Mouse (Mus musculus): Measurements from ENCODE around the gene Ntf3.

Gene Ntf3

DNA sequence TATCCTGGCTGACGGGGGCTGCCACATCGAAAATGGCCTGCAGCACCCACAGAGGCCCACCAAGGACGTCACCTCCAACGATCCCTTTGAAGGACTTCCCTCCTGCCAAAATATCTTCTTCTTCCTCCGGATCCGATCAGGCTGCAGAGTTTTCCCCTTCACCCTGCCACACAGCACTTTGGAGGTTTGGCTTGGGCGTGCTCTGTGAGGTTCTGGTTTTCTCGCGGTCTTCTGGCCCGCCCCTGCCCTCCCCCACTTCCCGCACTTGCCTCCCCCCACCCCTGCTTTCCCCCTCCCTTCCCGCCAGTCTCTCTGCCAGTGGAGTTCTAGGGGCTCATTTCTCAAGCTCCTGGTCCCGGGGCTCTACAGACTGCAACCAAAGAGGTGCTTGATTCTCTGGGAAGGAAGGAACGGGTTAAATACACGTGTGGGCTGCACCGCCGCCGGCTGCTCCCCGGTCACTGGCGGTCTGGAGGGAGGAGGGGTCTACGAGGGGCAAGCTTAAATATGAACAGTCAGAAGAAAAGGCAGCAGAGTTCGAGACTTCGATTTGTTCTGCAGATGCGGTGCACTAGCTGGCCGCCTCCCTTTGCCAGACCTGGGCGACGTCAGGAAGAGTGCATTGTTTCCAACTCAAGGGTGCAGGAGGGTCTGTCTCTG is at the start of gene Ntf3:
Gene Ntf3, minus strand, starts transcription at position 363 of the 660 bp plus-strand sequence.
- in situ Hi-C loops (cut with MboI; ENCODE audit: unreplicated experiment in 2 of 2) = no loop called here

DNA sequence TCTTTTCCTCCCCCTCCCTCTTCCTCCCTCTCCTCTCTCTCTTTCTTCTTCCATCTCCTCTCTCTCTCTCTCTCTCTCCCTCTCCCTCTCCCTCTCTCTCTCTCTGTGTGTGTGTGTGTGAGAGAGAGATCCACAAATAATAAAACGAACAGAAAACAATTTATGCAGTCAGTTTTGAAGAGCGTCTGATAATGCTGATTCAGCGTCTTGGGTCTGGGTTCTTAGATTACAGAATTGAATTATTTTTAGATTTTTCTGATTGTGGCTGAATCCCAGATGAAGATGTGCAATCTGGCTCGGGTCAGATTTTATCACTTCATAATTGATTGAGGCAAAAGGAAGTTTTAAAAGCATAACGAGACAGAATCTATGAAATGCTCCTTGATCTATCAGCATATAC is 46.6 kb upstream of the Ntf3 start:
- in situ Hi-C loops (cut with MboI; ENCODE audit: unreplicated experiment in 2 of 2) = no loop called here

DNA sequence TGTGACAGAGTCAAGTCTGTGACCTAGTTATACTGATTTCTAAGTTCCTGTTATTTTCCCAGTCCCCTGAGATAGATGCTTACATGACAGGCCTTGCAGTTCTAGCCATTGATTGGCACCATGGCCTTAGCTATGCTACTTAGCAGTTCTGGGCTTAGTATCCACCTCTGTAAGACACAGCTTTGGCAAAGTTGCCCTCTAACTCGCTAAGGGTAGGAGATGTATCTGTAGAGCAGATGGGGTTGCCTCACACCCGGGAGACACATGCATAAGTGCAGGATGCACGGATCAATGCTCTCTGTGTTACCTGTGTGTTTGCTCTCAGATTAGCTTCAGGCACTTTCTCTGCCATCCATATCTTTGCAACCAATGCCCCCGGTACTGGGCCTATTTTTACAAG is 36.7 kb upstream of the Ntf3 start:
- in situ Hi-C loops (cut with MboI; ENCODE audit: unreplicated experiment in 2 of 2) = no loop called here

DNA sequence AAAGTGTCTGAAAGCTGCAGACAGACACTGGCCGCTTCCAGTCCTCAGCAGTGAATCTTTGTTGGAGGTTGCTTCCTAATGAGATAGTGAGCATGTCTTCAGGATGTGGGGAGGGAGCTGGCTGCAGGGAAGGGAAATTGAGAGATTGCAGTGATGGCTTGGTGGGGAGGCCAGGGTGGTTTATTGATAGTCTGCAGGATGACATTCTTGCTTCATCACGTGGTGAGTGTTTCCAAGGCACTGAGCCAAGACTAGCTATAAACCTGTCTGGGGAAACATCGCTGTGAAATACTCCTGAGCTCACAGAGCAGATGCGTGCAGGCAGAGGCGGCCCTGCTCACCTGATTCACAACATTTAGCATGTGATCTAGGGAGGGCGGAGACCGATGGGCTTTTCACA is 36.2 kb upstream of the Ntf3 start:
- in situ Hi-C loops (cut with MboI; ENCODE audit: unreplicated experiment in 2 of 2) = no loop called here

DNA sequence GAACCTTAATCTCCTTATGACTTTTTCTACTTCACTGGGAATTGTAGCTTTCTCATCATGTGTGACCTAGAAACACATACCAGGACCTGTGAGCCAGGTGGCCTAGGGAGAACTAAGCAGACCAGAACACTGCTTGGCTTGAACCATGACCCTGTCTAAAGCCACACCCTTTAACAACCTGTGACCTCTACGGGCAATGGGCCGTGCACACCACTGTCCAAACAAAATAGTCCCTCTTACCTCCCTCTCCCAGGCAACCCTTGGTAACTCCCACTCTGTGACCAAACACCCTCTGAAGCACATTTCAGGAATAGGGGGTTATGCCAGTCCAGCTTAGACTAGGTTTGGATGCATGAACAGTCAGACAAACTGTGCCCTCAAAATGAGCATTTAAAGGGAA is 35.0 kb upstream of the Ntf3 start:
- in situ Hi-C loops (cut with MboI; ENCODE audit: unreplicated experiment in 2 of 2) = no loop called here

DNA sequence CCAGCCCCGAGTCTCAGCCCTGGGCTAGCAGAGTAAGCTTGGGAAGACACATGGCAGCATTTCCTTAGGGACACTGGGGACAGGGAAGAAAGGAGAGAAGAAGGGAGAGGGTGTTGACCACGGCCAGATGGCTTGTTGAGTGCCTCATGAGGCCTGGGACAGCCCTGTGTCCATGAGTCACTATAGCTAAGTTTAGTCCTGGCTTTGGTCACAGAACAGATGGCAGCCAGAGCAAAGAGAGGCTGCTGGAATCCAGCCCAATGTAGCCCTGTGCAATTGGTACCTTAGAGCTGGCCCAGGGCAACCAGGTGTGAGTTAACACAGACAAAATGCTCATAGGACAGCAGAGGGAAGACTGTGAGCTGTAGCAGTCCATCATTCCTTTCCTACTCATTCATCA is 33.2 kb upstream of the Ntf3 start:
- in situ Hi-C loops (cut with MboI; ENCODE audit: unreplicated experiment in 2 of 2) = no loop called here

DNA sequence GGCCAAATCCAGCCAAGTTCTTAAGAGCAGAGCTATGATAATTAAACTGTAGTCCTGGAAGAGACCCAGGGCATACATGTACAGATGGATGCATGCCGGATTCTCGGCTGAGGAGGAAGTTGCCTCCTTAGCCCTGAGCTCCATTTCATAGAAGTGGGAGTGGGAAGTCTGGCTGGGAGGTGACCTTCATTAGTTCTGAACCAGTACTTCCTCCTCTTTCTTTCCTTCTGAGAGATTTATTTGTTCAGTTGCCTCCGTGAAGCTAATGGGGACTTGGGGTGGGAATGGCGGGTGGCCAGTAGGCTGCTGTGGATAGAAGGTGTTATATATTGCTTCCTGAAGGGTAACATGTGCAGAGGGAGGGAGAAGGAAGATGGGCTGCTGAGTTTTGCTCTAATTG is 28.1 kb upstream of the Ntf3 start:
- in situ Hi-C loops (cut with MboI; ENCODE audit: unreplicated experiment in 2 of 2) = no loop called here

DNA sequence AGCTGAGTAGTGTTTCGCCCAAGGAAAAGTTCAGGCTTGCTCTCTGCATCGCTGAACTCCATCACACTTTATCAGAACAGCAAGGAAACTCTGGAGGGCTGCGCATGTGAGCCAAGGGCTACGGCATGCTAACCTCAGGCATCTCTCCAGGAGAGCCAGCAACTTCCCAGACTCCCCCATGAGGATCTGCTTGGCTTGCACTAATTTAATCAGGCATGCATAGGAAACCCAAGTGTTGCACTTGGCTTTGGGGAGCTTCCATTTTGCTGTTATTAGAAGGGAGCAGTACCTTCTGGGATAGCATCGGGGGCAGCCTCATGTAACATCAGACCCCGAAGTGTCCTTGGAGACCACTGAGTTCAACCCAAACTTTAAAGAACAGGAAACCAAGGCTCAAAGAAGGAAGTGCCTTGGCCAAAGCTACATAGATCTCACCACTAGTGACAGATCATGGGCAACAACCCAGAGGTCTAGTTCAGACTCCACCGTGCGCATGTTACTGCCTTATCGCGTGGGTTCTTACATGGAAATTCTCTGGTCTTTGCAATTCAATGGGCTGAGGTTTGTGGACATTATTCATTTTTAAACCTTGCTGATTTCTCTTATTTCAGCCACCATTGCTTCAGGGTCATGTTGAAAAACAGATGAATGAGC is 23.6 kb upstream of the Ntf3 start:
- in situ Hi-C loops (cut with MboI; ENCODE audit: unreplicated experiment in 2 of 2) = no loop called here

DNA sequence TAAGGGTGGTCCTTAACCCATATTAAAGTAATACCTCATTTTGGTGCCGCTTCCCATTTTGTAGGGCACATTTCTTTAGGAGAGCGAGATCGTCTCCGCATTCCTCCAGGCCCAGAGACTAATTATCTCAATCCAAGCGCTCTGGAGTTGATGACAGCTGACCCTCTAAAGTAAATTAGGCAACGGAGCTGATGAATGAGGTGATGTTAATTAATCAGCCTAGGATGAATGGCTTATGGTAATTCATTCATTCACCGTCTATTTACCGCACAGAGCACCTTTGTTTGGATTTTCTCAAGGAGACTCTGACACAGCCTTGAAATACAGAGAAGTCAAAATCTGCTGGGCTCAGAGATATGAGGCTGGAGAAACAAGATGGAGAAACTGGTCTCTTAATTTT is 20.7 kb upstream of the Ntf3 start:
- in situ Hi-C loops (cut with MboI; ENCODE audit: unreplicated experiment in 2 of 2) = no loop called here

DNA sequence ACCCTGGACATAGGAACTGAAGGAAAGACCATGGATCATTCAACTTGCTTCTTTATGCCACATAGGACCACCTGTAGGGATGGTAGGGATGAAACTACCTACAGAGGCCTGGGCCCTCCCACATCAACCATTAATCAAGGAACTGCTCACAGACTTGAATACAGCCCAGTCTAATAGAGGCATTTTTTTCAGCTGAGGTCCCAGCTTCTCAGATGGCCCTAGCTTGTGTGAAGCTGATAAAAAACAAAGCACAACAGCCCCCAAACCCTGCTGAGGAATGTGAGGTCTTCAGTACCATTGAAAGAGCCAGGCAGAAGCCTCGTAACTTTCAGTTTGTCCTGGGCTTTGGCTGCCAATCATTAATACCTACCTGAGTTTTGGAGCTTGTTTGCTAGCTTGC is 19.4 kb upstream of the Ntf3 start:
- in situ Hi-C loops (cut with MboI; ENCODE audit: unreplicated experiment in 2 of 2) = no loop called here

DNA sequence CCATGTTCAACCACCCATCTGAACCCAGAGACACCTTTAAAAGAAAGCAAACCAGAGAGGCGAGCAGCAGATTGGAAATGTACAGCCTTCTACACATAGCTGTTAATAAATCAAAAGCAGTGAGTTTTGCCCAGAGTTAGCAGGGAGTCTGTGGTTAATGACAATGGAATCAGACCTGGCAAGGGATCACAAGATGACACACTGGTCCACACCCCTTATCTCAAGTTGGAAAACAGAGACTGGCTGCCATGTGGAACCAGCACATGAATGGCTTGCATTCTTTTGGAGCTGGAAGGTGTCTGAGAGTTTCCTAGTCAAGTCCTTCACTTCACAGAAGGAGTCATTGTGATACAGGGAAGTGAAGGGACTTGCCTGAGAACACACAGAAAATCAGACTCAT is 5.4 kb upstream of the Ntf3 start:
- in situ Hi-C loops (cut with MboI; ENCODE audit: unreplicated experiment in 2 of 2) = no loop called here

DNA sequence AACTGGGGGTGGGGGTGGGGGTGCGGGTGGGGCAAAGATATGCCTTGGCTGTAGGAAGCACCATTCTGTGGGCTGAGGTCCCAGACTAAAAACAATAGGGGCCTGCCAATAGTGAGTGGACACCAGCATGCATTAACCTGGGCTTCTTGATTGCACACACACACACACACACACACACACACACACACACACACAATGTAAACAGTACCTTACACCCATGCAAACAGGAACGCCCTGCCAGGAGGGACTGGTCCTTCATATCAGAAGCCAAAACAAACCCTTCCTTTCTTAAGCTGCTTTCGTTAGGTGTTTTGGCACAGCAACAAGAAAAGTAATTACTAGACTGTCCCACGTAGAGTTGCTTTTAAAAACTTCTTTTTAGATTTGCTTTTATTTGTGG is 4.1 kb upstream of the Ntf3 start:
- in situ Hi-C loops (cut with MboI; ENCODE audit: unreplicated experiment in 2 of 2) = no loop called here

DNA sequence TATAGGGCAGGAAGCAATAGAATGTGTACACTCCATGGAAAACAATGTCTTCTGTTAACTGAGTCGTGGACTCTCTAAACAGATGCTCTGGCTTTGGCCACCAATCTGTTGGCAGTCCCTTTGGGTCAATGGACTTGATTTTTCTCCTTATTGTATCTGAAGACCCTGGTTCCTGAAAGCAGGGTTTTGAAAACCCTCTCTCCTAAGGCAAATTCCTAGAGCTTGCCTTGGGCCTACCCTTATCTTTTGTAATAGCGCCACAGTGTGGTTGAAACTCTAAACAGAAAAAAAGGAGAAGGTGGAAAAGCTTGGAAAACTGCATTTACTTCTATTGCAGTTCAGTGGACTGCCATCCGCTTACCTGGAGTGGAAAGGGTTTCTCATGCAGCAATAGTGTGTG is 1.0 kb upstream of the Ntf3 start:
- in situ Hi-C loops (cut with MboI; ENCODE audit: unreplicated experiment in 2 of 2) = no loop called here

DNA sequence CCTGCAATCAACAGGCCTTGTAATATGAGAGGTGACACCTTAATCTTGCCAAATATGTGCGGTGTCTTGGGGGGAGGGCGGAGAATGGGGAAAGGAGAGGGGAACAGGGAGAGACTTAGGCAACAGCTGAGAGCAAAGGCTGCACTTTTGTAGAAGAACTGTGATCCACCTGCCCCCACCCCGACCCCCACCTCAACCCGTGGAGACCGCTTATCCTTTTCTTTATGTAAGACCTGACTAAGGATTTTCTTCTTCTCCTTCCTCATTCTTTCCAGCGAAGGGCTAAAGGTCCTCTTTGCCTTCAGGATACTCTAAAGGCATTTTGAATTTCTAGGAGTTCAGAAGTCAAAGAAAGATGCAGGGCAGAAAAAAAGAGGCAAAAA is 489 bp upstream of the Ntf3 start:
- in situ Hi-C loops (cut with MboI; ENCODE audit: unreplicated experiment in 2 of 2) = no loop called here

DNA sequence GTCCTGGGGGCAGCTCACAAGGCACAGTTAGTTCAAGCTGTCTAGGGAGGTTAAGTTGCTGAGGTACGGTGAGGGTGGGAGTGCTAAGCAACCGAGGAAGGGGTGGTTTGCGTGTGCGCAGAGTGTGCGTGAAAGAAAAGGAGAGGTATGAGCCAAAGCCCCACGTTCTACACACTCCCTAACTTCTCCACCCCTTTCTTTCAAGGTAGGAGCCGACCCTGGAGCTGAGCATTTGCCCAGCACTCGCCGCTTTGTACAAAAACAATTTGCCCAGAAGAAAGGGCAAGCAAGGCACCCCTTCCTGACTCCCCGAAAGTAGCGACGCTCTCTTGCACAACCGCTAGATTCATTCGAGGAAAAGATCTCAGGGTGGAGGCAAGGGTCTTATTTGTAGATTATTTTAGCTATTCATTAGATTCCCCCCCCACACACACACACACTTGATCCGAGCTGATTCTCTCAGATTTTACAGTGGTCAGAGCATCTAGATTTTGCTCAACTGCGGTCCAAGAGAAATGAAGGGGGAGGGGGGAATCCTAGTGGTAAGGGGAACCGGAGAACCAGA is 1.0 kb downstream of the Ntf3 start:
- in situ Hi-C loops (cut with MboI; ENCODE audit: unreplicated experiment in 2 of 2) = no loop called here

DNA sequence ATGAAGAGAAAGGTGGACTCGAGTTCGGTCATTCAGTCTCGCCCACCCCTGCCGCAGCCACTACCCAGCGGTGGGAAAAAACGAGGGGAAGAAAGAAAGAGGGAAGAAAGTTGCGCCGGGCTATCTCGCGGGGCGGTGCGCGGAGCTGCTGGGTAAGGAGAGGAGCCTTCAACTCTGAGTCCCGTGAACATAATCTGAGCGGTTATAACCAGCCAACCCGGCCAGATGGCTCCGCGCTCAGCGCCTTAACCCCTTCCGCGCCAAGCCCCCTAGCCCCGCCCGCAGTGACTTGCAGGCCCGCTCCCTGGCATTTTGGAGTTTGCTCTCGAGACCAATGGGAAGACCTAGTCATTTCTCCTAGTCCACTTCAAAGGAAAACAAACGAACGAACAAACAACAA is 1.9 kb downstream of the Ntf3 start:
- in situ Hi-C loops (cut with MboI; ENCODE audit: unreplicated experiment in 2 of 2) = no loop called here

DNA sequence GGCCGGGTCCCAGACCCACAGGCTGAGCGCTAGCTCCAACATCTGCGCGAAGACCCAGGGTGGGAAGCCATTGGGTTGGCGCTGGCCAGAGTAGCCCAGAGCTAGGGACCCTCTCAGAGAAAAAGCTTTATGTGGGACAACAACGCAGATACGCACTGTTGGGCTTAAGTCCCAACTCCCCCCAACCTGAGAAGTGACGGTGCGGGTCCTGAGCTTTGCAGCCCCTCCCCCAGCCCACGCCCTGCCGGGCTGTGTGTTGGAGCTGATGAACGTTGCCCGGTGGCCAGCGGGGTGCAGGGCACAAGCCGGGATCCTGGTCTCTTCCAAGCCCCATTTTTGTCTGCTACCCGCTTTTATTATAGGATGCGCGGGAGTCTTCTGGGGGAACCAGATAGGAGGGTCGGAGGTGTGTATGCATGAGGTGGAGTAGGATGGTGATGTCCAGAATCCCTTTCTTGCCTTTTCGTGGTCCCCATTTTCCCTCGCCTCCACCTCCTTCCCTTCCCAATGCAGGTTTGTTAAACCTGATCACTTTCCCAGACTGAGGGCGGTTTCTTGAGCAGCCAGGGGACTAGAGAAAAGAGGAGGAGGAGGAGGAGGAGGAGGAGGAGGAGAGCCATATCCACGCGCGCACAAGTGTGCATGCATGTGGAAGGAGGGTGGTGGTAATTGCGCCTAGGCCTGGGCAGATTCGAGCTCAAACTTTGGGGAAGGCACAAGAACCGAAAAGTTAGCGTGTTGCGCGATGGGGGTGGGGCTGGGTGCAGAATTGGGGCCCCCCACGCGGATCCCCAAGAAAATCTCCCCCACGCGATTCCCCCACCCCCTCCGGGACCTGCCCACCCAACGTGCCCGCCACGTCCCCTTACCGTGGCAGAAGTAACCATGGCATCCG is 2.6 kb downstream of the Ntf3 start:
- in situ Hi-C loops (cut with MboI; ENCODE audit: unreplicated experiment in 2 of 2) = no loop called here

DNA sequence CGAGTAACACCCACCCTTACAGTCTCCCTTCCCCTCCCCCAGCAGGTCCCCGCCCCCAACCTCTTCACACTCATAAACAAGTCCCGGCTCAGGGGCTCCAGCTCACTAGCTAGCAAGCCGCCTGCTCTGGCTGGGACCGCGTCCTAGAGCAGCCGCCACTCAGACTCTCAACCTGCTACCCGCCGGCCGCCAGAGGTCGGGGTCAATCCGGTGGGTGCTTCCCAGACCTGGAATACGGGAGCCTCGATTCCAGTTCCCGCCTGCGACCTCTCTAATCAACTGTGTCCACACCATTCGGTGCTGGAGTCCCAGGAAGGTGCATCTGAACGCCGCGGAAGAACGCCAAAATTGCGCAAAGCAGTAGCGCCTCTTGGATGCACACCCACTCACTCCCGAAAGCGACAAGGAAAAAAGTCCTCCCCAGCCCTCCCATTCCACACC is 3.5 kb downstream of the Ntf3 start:
- in situ Hi-C loops (cut with MboI; ENCODE audit: unreplicated experiment in 2 of 2) = no loop called here

DNA sequence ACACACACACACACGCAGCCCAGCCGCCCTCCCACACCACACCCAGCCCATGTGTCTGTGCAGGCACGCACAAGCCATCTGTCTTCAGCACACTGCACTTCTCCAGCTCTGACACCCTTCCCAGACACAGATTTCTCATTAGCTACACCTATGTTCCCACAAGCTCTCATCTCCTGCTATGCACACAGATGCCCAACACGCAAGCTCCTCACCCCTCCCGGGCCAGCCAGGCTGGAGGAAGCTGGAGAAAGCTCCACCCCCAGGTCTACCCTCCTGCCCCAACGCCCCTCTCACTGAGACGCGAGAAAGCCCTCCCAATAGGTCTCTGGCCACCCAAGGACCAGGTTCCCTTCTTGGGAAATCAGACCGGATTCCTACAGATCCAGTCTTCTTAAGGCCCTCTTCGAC is 4.4 kb downstream of the Ntf3 start:
- in situ Hi-C loops (cut with MboI; ENCODE audit: unreplicated experiment in 2 of 2) = no loop called here

DNA sequence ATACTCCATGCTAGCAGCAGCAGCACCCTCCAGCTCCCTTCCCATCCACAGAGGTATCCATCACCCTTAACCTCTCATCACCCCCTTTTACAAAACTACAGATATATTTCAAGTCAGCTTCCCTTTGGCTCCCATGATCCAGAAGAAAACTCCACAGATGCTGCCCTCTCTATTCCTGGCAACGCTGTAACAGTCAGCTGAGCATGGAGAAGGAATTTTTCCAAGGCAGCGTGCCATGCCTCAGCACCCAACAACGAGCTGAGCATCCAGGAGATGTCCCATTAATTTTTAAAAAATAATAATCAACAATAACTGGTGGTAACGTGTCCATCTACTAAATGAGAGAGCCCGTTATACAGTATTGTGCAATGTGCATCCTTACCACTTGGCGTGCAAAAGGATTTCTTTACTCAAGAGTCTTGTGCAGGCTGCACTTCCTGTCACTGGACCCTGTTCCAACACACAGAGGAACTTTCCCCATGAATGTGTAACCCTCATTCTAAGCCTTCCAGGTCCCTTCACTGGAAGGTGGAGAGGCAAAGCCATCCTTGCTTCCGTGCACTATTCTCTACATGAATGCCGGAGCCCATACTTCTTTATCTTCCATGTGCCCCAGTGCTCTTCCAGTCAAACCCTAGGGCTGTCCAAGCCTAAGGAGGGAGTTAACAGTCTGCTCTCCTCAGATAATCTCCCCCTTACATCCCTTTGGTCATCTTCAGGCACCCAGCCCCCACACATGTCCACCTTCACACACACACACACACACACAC is 5.0 kb downstream of the Ntf3 start:
- in situ Hi-C loops (cut with MboI; ENCODE audit: unreplicated experiment in 2 of 2) = no loop called here

DNA sequence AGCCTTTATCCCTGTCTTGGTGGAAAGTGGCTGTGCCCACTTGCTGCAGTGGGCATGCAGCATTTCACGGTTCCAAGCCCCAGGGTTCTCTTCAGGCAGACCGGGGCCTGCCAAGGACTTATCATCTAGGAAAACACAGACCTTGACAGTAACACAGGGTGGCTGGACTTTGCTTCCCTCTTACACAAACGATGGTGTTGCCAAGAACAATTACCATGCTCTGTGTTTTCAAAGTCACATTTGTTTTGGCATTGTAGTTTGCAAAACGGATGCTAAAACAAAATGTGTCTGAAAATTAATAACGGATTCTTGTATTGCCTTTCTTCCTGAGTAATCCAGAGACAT is 6.7 kb downstream of the Ntf3 start:
- in situ Hi-C loops (cut with MboI; ENCODE audit: unreplicated experiment in 2 of 2) = no loop called here

Data from v-Abl transformed pro-B cells (cell line).